Mouse (Mus musculus) adrenal gland, postnatal 4 days (tissue): ENCODE data around the gene Rgs10. TPM values are rescaled to one million over a fixed set of nuclear protein-coding genes. Genes with fewer than 3 reads are reported as not detected.

Experiments used
- DNase-seq, 2 experiments: peaks; one replicate each; pipeline ENCODE4 v3.0.0; 2021 to 2022; ENCODE audit warnings: low spot score in 2 of 2, mixed read lengths in 2 of 2
- total RNA-seq, 2 experiments: library from RNA; stranded (reverse); gene quantifications; 2 replicates each; pipeline ENCODE4 v1.2.3; 2021

The Rgs10 gene
- total RNA-seq, 2 experiments from 2014 or later: 11.5 to 12.0 TPM

DNA sequence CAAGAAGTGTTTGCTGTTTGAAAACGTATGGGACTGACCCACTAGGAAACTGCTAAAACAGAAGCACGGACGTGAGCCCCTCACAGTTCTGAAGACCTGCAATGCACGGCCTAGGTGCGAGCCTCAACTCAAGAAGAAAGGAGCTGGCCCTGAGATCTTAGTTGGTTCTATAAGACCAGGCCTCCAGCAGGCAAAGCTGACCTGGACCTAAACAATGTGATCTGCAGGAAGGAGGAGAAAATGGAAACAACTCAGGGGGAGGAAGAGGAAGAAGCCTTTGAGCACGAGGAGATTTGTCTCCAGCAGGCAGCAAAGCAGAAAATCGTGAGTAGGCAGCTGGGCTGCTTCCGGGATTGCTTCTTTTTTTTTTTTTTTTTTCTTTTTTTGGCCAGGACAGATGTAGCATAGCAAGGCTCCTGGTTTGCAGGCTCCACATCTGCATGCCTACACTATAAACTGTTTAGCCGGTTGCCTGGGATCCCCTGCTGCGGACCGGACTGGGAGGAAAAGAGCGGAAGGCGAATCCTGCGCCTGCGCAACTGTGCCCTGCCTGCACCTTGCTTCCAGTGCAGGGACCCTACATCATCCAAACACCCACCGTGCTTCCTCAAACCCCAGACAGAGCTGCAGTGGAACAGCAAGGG is 39.3 kb downstream of the Rgs10 start:
- no peak for DNase-seq

GRCm38 (mm10) chr7:128376206-128376701 is 42.3 kb downstream of the Rgs10 start:
- DNase-seq: no peak

GRCm38 (mm10) chr7:128374156-128374555 is 44.4 kb downstream of the Rgs10 start:
- DNase-seq: no peak

DNA sequence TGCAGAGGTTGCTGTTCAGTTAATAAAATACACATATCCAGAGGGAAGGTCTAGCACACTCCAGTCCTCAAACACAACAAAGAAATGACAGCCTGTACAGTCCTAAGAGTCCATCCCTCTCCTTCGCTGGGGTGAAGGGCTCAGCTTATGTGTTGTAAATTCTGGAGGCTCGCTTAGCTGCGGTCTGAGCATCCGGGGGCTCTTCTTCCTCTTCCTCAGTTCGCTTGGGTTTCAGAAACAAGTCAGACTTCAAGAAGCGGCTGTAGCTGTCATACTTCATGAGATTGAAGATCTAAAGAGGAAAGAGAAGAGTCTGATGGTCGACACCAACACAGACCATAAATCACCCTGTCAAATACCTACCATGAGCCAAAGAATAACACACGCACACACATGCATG is 44.8 kb downstream of the Rgs10 start:
- DNase-seq: no peak

DNA sequence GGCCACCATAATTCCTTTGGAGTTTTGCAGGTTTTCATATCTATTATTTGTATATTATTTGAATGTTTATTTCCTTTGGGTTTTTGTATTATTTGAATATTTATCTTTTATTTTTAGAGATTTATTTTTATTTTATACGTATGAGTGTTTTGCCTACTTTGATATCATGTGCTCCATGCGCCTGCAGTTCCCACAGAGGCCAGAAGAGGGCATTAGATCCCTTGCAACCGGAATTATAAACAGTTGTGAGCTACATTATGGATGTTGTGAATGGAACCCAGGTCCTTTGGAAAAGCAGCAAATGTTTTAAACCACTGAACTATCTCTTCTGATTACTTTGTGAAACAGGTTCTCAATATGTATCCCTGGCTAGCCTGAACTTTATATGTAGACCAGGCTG is 46.2 kb downstream of the Rgs10 start:
- DNase-seq: no peak

DNA sequence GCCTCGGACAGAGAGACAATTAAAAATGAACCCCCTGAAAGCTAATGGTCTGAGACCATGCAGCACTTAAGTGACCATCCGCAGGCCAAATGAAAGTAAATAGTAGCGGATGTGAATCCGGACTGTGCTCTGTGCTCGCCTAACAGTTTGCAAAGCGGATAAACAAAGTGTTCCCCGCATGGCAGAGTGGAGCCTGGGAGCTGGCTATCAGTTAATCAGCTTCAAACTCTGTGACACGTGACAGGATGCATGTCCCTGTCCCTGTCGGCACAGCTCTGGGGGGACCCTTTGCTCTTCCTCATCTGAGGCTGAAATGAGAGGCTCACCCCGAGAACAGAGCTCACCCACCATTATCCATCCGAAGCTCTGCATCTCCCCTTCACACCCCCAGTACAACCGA is 49.2 kb downstream of the Rgs10 start:
- no peak for DNase-seq

- DNase-seq: no peak
Observed at GRCm38 (mm10) chr7:128368828-128369227, 49.7 kb downstream of the Rgs10 start.

- no peak for DNase-seq
Observed at GRCm38 (mm10) chr7:128366654-128367053, 51.9 kb downstream of the Rgs10 start.

- DNase-seq: no peak
Observed at GRCm38 (mm10) chr7:128365096-128365715, 53.4 kb downstream of the Rgs10 start.

- DNase-seq: no peak
Observed at GRCm38 (mm10) chr7:128364526-128364925, 54.0 kb downstream of the Rgs10 start.

DNA sequence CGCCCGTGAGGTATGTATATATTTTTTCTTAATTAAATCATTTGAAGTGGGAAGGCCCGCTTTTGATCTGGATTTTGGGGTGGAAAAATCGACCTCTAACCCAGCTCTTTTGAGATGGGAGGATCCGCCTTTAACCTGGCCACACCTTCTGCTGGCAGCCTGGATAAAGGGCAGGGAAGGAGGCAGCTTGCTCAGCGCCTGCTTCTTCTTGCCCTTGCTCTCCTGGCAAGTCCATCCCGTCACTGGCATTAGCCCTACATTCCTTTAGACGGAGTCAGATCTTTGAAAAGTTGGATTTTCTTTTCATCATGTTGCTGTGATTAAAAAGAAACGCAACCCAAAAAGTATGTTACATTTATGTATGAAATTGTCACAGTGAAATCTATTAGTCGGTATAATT is 54.8 kb downstream of the Rgs10 start:
- no peak for DNase-seq

DNA sequence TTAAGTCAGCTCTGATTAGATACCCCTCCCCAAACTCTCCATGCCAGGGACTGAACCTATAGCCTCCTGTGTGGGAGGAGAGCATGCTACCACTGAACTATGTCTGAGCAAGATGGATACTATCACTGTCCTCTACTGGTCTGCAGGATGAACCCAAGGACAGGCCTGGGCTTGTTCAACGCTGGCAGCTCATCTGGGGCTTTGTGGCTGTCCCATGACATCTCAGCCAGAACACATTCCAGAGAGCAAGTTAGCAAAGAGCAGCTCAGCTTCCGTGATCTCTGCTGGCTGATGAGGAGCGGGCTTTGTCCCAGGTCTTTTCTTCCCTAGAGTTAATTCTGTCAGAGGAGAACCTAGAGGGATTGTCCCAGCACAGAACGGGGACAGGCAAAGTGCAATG is 55.6 kb downstream of the Rgs10 start:
- no peak for DNase-seq

DNA sequence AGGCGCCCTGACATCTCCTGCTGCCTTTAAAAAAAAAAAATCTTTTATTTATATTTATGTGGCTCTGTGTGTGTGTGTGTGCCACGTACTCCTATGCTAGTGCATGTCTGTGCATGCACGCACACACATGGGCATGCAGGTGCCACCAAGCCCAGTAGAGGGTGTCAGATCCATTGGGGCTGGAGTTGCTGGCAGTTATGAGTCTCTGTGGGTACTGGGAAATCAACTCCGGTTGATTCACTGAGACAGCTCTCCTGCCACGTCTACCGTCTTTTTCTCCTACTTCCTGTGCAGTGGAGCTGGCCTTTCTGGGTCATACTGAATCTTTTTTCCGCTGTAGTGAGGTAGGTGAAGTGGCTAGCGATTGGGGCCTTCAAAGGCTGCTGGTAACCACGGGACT is 58.8 kb downstream of the Rgs10 start:
- DNase-seq: no peak

DNA sequence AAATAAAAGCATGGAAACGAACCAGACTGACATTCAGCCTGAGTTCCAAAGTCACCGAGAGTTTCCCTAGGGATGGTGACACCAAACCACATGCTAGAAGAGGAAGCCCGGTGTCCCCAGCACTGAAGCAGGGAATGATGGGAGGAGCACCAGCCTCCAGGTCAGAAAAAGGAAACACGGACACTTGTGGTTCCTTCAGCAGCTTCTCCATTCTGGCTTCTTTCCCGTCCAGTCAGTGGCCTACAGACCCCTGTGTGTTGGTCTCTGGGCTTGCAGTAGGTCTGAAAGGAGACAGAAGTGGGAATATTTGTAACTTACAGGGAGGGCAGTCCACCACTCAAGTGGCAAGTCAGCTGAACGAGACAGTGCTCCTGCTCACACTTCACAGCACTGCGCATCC is 59.4 kb downstream of the Rgs10 start:
- DNase-seq: no peak

- DNase-seq: no peak
Observed at GRCm38 (mm10) chr7:128358741-128359140, 59.8 kb downstream of the Rgs10 start.

DNA sequence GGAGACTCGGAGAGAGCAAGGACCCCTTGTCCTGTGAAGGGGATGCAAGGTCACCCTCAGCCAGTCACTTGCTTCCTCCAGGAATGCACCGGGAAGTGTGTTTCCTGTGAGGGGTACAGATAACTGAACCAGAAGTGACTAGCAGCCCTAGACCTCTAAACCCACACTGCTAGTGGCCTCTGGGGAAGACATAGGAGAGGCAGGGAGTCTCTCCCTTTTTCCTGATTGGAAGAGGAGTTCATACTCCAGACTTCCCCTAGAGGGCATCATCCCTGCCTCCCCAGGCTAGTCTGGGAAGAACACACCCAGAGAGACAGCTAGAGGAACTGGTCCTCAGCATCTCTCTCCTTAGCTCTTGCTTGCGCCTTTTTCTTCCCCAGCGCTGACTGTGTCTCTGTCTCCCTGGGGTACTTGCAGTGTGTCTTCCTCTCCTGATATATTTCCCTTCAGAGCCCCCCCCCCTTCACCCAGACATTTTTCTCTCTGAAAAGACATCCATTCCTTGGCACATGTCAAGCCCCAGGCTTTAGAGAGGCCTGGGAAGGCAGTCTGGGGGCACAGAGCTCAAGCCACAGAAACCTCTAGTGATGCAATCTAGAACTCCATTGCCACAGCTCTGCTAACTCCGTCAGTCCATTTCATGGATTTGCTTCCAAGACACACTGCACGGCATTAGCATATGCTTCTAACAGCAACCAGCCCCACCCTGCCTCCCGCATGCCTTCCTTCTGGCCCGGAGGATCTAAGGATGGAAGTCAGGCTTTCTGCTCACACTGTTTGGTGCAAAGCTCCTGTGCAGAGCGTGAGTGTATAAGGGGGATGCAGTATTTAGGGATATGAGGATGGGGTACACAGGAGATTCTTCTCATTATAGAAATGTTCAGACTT is 61.4 kb downstream of the Rgs10 start:
- no peak for DNase-seq

- no peak for DNase-seq
Observed at GRCm38 (mm10) chr7:128355463-128355862, 63.1 kb downstream of the Rgs10 start.

DNA sequence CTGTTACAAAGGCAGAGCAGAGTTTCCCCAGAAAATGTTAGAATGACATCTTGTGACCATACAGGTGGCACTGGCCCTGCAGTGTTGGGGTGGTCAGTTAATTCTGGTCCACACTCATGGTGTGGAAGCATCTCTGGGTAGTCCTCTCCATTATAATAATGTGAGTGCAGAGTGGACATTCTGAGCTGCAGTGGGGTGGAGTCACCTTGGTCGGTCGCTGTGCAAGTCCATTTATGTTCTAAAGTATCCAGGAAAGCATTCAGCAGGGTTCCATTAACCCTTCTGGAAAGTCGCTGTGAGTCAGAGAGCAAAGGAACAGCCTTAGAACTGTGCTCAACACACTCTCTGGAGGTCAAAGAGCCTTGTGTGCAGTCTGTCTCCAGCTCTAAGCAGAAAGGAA is 65.8 kb downstream of the Rgs10 start:
- DNase-seq: no peak

- DNase-seq: no peak
Observed at GRCm38 (mm10) chr7:128351176-128351575, 67.4 kb downstream of the Rgs10 start.

DNA sequence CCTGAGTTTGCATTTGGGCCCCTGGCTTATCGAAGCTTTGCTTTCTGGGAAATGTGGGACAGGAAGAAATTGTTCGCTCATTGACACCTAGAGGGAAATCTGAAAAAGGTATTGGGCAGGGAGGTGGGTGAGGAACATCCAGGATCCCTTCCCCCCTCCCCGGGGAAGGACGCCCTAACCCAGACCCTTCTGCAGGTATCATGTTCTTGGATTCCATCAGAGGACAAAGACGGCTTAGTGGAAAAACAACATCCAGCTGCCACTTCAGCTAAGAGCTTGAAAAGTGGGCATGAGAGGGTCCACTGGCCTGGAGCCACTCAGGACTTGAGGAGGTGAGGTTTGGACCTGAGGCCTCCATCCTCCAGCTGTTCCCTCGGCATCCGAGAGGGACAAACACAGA is 68.2 kb downstream of the Rgs10 start:
- DNase-seq: no peak

DNA sequence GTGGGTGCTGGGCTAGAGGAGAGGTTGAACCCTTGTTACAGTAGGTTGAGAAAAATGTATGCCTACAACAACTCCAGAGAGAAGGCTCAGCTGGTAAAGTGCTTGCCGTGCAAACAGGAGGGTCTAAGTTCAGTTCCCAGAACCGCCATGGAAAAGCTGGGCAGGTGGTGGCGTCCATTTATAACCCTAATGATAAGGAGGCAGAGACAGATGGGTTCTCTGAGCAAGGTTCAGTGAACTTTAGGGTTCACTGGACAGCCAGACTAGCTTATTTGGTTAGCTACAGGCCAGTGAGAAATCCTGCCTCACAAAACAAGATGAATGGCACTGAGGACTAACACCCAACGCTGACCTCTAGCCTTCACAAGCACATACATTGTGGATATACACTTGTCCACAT is 68.8 kb downstream of the Rgs10 start:
- no peak for DNase-seq

DNA sequence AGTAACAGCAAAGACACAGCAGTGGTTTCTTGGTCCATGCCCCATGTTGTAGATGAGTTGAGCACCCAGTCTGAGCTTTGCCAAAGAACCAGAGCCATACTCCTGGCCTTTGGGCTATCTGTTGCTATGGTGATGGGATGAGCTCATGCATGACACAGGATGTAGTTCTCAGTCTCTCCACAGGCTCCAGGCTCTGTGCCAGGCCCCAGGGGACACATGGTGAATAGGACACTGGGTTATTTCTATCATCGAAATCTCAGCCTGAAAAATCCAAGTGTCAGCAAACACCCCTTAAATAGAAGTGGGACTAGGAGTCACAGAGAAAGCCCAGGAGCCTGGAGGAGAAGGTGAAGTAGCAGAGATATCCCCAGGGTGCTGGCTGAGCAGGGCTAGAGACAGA is 70.0 kb downstream of the Rgs10 start:
- peak in 1 of 2 experiments; percentile 32 for DNase-seq
